Mouse (Mus musculus) liver, embryonic 14.5 days (tissue): Measurements from ENCODE around the gene Nexn. TPM values are rescaled to one million over a fixed set of nuclear protein-coding genes. Genes with fewer than 3 reads are reported as not detected.

ENCODE experiments used
- ATAC-seq: fragments of 200-750 bp; cut with Nextera tagmentation; 2 replicates; pipeline ENCODE4 v1.8.0; 2017; ENCODE audit warnings: moderate number of reproducible peaks, mild to moderate bottlenecking, moderate library complexity; ENCODE audit not compliant: insufficient read depth
- DNase-seq, 3 experiments: peaks; one replicate each; pipeline ENCODE4 v3.0.0-alpha.2; 2012 to 2013; ENCODE audit warnings: low read depth in 3 of 3, low spot score in 3 of 3
- H3K27ac ChIP-seq: fragments of 300-500 bp; sonication (generic); 2 replicates; pipeline ENCODE4 v1.5.1; 2014; ENCODE audit warnings: moderate library complexity, mild to moderate bottlenecking, control low read depth, inconsistent platforms
- H3K27me3 ChIP-seq: fragments of 300-500 bp; sonication (generic); 2 replicates; pipeline ENCODE4 v1.6.1; 2014; ENCODE audit warnings: mild to moderate bottlenecking, low read length, moderate library complexity; ENCODE audit not compliant: control insufficient read depth, insufficient read depth
- H3K36me3 ChIP-seq: fragments of 300-500 bp; sonication (generic); replicated peaks from 2 replicates; pipeline ENCODE4 v1.6.1; 2014; ENCODE audit warnings: low read depth; ENCODE audit not compliant: control insufficient read depth, insufficient read depth
- H3K4me1 ChIP-seq, 2 experiments: fragments of 200-500 bp in 1 of 2; fragments of 300-500 bp in 1 of 2; sonication (generic) in 1 of 2; replicated peaks; 2 replicates each; pipeline ENCODE4 v1.6.1; 2012 to 2014; ENCODE audit warnings: antibody characterized with exemption in 1 of 2, inconsistent platforms in 1 of 2, low read length in 1 of 2; ENCODE audit not compliant: control insufficient read depth in 2 of 2, insufficient read depth in 2 of 2
- H3K4me2 ChIP-seq: fragments of 300-500 bp; sonication (generic); 2 replicates; pipeline ENCODE4 v1.6.1; 2014; ENCODE audit warnings: low read depth, mild to moderate bottlenecking, control low read depth, moderate library complexity
- H3K4me3 ChIP-seq, 2 experiments: fragments of 200-500 bp in 1 of 2; fragments of 300-500 bp in 1 of 2; sonication (generic) in 1 of 2; 2 replicates each; pipeline ENCODE4 v1.5.1; 2012 to 2014; ENCODE audit warnings: low read depth in 2 of 2, low read length in 2 of 2, mild to moderate bottlenecking in 2 of 2, control low read depth in 1 of 2, inconsistent platforms in 1 of 2, moderate library complexity in 1 of 2; ENCODE audit not compliant: insufficient read depth in 1 of 2
- H3K9ac ChIP-seq: fragments of 300-500 bp; sonication (generic); replicated peaks from 2 replicates; pipeline ENCODE4 v1.6.1; 2014; ENCODE audit warnings: mild to moderate bottlenecking, control low read depth, moderate library complexity
- H3K9me3 ChIP-seq: fragments of 300-500 bp; sonication (generic); 2 replicates; pipeline ENCODE4 v1.6.1; 2016; ENCODE audit warnings: low read length, mixed read lengths; ENCODE audit not compliant: control insufficient read depth
- CTCF ChIP-seq: IDR thresholded peaks from 2 replicates; pipeline ENCODE4 v1.5.1; 2016; ENCODE audit warnings: antibody characterized with exemption, low read depth, control low read depth
- EP300 ChIP-seq: IDR thresholded peaks from 2 replicates; pipeline ENCODE4 v1.6.1; 2016; ENCODE audit warnings: antibody characterized with exemption, low read depth
- WGBS: fragments of 180-500 bp; shearing (Covaris S2); extraction: QIAGEN DNeasy Blood & Tissue Kit; methylation state at CpG from one replicate; pipeline ENCODE4 v1.1.7; 2014; ENCODE audit not compliant: insufficient replicate concordance; 5-methylcytosine and 5-hydroxymethylcytosine counted together
- polyA plus RNA-seq, 2 experiments: library from polyadenylated mRNA; depleted of rRNA in 1 of 2; stranded (reverse) in 1 of 2; unstranded in 1 of 2; fragments of >200 nt; fragmentation: Nextera tagmentation in 1 of 2; extraction: Ambion mirVana in 1 of 2; gene quantifications; 2 replicates each; pipeline versions ENCODE4 v1.2.1 to v1.2.3; 2012 to 2014

Nexn gene
- polyA plus RNA-seq, 2 experiments, result 0.25 to 0.69 TPM

- DNase-seq, result peak in 1 of 3 experiments; percentile 43
- Histone ChIP-seq H3K27me3 (no peaks in the 10 kb centered on the region), H3K27ac (no peak overlapping the region), H3K4me2 (no peak overlapping the region), H3K4me3 (no peak overlapping the region), H3K4me1 (peaks cover 0 to 6% of the 10 kb centered on the region in 2 experiments; a peak in 2 of 4 replicates), H3K36me3 (peaks cover 69% of the 10 kb centered on the region), H3K9me3 (no peaks in the 10 kb centered on the region), H3K9ac (no peak overlapping the region)
- TF ChIP-seq EP300, result peak; percentile 62
- TF ChIP-seq CTCF, result no peak
- peak; percentile 80 for ATAC-seq
- 55% methylated on average over 6 of the region's 6 CpGs for WGBS
Measured at GRCm38 (mm10) chr3:152231333-152232100, 34.6 kb downstream of the Nexn start.

GRCm38 (mm10) chr3:152229271-152229670 is 36.9 kb downstream of the Nexn start:
- H3K4me1 ChIP-seq, result peaks cover 0 to 6% of the 10 kb centered on the region in 2 experiments; a peak in 2 of 4 replicates
- H3K27me3 ChIP-seq, result no peaks in the 10 kb centered on the region
- ATAC-seq (no peak), DNase-seq (no peak)
- no peaks in the 10 kb centered on the region for H3K9me3 ChIP-seq
- H3K36me3 ChIP-seq, result peaks cover 79% of the 10 kb centered on the region
- H3K4me3 ChIP-seq, result no peak overlapping the region
- no peak overlapping the region for H3K27ac ChIP-seq
- H3K9ac ChIP-seq, result no peak overlapping the region
- H3K4me2 ChIP-seq, result no peak overlapping the region
- TF ChIP-seq EP300 (no peak), CTCF (no peak)
- WGBS, result 91% methylated on average over 5 of the region's 5 CpGs

DNA sequence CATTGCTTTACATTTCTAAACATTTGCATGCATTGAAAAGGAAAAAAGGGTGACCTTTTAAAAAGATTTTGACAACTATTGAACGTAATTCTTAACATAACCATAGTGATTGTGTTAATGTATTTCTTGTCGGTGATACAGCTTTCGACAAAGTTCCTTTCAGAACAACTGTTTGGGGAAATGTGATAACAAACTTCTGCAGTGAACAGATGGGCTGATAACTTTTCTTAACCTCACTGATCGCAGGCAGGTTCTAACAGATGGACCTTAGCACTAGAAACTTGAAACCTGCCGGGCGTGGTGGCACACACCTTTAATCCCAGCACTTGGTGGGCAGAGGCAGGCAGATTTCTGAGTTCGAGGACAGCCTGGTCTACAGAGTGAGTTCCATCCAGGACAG is 37.3 kb downstream of the Nexn start:
- ATAC-seq, result no peak

GRCm38 (mm10) chr3:152225906-152226305 is 40.2 kb downstream of the Nexn start:
- H3K4me2 ChIP-seq, result no peak overlapping the region
- peaks cover 88% of the 10 kb centered on the region for H3K36me3 ChIP-seq
- no peaks in the 10 kb centered on the region for H3K9me3 ChIP-seq
- ATAC-seq (no peak), DNase-seq (no peak)
- peaks cover 0 to 2% of the 10 kb centered on the region in 2 experiments; a peak in 1 of 4 replicates for H3K4me1 ChIP-seq
- no peak overlapping the region for H3K4me3 ChIP-seq
- H3K9ac ChIP-seq, result no peak overlapping the region
- 89% methylated on average over 7 of the region's 7 CpGs for WGBS
- H3K27me3 ChIP-seq, result no peaks in the 10 kb centered on the region
- H3K27ac ChIP-seq, result no peak overlapping the region
- TF ChIP-seq EP300 (no peak), CTCF (no peak)

More for the DNA sequence above, 37.3 kb downstream of the Nexn start:
- Histone ChIP-seq H3K4me3 (no peak overlapping the region), H3K36me3 (peaks cover 83% of the 10 kb centered on the region), H3K4me2 (no peak overlapping the region), H3K9me3 (no peaks in the 10 kb centered on the region), H3K27me3 (no peaks in the 10 kb centered on the region), H3K9ac (no peak overlapping the region), H3K4me1 (peaks cover 0 to 6% of the 10 kb centered on the region in 2 experiments; a peak in 2 of 4 replicates), H3K27ac (no peak overlapping the region)
- TF ChIP-seq CTCF, result no peak
- no peak for TF ChIP-seq EP300
- 59% methylated on average over 7 of the region's 7 CpGs for WGBS
- DNase-seq, result no peak

GRCm38 (mm10) chr3:152224918-152225317 is 41.2 kb downstream of the Nexn start:
- H3K9me3 ChIP-seq, result no peaks in the 10 kb centered on the region
- H3K36me3 ChIP-seq, result peaks cover 93% of the 10 kb centered on the region
- H3K4me2 ChIP-seq, result no peak overlapping the region
- no peak for DNase-seq
- no peak overlapping the region for H3K9ac ChIP-seq
- H3K4me1 ChIP-seq, result no peaks in the 10 kb centered on the region
- ATAC-seq, result no peak
- no peak overlapping the region for H3K27ac ChIP-seq
- TF ChIP-seq CTCF (peak; percentile 16; the same call in 1 of the 2 replicates), EP300 (no peak)
- H3K4me3 ChIP-seq, result no peak overlapping the region
- H3K27me3 ChIP-seq, result no peaks in the 10 kb centered on the region
